Mouse (Mus musculus): ENCODE measurements around the gene Vamp3.

DNA sequence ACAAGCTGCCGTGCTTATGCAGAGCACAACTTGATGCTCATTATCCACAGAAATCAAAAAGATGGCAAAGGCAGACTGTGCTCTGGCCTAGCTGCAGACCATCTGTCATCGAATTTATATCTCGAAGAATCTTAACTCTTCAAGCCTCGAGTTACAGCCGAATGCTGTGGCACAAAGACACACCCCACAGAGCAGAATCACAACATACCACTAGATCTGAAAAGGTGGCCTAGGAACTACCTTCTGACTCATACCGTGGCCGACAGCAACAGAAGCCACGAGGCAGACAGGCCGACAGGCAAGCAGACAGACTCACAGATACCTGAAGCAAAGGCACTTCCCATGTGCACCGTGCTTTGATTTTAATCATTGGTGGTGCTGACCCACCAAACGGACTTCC is 45.9 kb upstream of the Vamp3 start:
- TF ChIP-seq GATA1 (IDR thresholded peaks at IDR 0.05; ENCODE audit: low read length) (no peak), TAL1 (IDR thresholded peaks at IDR 0.05; ENCODE audit: low read length) (no peak)
